Mouse (Mus musculus) CD4-positive naive resting alpha-beta T cell, adult 57 days (primary cell): ENCODE measurements around the gene Vmn2r6. TPM values are rescaled to one million over a fixed set of nuclear protein-coding genes. Genes with fewer than 3 reads are reported as not detected.

ENCODE experiments used
- total RNA-seq: library from RNA; stranded (reverse); gene quantifications from one replicate; pipeline ENCODE4 v1.2.4, GENCODE M21; 2023

Gene Vmn2r6
- total RNA-seq = not detected

DNA sequence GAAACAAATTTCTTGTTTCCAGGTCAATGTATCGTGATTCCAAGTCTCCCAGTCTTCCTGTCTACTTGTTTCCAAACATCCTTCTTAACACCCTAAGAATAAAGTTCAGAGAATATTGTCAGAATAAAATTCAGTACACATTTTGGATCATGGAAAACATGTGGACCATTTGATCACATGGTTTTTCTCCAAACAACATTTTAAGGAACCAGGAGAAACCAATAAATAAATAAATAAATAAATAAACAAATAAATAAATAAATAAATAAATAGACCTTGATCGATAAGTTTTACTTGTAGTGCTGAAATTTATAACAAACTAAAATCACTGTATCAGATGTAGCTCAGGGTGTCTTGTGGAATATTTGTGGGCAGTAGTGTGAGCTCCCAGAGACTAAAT is at the start of gene Vmn2r6:
TSS of gene Vmn2r6 (minus strand) at position 101 of the 400 bp plus-strand sequence.

DNA sequence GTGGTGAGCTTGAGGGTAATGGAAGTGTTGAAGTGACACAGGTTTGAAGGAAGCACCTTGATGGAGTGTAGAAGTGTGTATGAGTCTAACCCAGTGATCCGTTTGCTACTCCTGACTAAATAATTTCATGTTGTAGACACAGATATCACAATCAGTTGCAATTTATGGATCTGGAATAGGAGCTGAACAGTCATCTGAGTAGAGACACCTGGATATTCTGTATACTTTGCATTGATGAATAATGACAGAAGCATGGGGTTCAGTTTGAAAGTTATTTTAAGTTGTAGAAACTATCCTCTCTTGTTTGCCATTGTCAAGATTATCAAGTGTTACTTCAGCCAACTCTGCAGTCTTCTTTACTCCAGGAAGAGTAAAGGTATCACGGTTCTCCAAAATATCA is 55.9 kb downstream of the Vmn2r6 start, which contains the start of gene Vmn2r5:
TSS of gene Vmn2r5 (minus strand) at position 101 of the 400 bp plus-strand sequence.

Other genes starting within 250 kb of the Vmn2r6 start
- not detected for gene Vmn2r4, start 150.5 kb downstream of the Vmn2r6 start, total RNA-seq
- not detected for gene Vmn2r5, start 56.0 kb downstream of the Vmn2r6 start, total RNA-seq